Mouse (Mus musculus): ENCODE results near the gene Kmt2b.

Kmt2b gene

DNA sequence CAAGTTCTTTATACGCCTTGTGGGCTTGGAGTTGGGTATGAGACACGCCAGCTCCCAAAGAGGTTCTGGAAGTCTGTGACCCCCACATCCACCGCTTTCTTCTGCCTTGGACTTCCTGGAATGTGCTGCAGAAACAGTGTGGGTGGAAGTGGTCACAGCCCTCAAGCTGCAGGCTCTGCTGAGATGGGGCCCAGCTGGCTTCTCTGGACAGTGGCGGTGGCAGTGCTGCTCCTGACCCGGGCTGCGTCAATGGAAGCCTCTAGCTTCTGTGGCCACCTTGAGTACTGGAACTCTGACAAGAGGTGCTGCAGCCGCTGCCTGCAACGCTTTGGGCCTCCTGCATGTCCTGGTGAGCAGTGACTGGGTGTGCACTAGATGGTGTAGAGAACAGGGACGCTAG, 22.5 kb downstream of the Kmt2b start:
- DNase-seq (ENCODE audit: low spot score) = no peak

DNA sequence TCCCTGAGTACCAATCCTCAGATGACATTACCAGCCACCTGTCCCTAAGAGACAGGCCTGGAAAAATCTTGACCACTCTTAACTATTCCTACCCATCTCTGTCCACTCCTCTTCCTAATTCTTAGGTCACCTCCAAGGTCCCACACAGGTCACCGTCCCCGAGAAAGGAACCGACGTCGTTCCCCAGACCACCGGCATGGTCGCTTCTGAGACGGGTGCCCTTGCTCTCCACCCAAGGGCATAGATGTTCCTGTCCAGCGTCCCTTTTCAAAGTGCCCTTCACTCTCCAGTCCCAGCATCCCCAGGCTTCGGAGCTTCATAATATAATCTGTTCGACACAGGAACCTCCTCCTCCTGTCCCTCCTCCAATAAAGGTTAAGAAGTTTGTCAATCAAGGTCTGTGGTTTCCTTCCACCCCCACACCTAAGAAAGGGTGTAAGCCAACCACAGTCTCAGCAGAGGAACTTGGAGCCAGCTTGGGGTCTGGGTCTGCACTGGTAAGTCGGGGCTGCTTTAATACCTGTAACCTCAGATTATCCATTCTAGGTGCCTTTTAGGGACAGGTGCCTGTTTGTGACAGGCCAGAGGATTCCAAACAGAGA, 23.5 kb downstream of the Kmt2b start, which contains the start of gene Igflr1:
Gene Igflr1, plus strand, starts transcription at position 458 of the 602 bp plus-strand sequence.
- no peak for DNase-seq (ENCODE audit: low spot score)

- no peak for DNase-seq (ENCODE audit: low spot score)
Measured at GRCm38 (mm10) chr7:30563906-30564280, 24.6 kb downstream of the Kmt2b start.

GRCm38 (mm10) chr7:30563117-30563905, 25.2 kb downstream of the Kmt2b start, which contains the start of the genes U2af1l4, Gm49396 and Psenen:
TSS of gene U2af1l4 (plus strand) at chr7:30563301.
TSS of gene Gm49396 (plus strand) at chr7:30563344.
TSS of gene Psenen (minus strand) at chr7:30563627.
- peak; percentile 100 for DNase-seq (ENCODE audit: low spot score)

GRCm38 (mm10) chr7:30562526-30563116, 25.9 kb downstream of the Kmt2b start:
- peak; percentile 62 for DNase-seq (ENCODE audit: low spot score)

- no peak for DNase-seq (ENCODE audit: low spot score)
Measured at GRCm38 (mm10) chr7:30560296-30560695, 28.2 kb downstream of the Kmt2b start.

GRCm38 (mm10) chr7:30559443-30559954, 29.0 kb downstream of the Kmt2b start, which contains the start of gene Lin37:
TSS of gene Lin37 (minus strand) at chr7:30559838.
- peak; percentile 96 for DNase-seq (ENCODE audit: low spot score)

- no peak for DNase-seq (ENCODE audit: low spot score)
Measured at GRCm38 (mm10) chr7:30558656-30559442, 29.7 kb downstream of the Kmt2b start.

DNA sequence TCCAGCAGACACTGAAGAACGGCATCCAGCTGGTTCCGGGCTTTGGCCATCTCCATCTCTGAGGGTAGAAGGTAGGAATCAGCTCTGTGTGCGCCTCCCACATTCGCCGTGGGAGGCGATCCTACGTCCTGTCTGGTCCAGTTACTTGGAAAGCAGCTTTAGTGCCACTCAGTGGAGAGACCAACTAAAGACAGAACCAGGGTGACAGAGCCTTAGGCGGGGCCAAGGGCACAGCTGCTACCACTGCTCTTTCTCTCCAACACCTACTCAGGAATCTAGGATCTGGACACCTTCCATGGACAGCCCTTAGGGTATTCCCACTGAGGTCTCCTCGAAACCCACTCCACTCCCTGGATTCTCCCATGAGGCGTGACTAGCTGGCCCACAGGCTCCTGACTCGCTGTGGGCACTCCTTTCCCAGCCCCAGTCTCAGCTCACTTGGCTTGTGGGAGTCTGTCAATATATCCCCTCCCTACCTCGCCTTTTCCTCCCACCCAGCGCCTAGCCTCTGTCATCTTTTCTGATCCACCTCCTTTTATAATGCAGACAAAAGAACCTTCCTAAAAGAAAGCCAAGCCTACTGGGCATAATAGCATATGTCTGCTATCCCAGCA, 30.5 kb downstream of the Kmt2b start:
- DNase-seq (ENCODE audit: low spot score) = no peak

DNA sequence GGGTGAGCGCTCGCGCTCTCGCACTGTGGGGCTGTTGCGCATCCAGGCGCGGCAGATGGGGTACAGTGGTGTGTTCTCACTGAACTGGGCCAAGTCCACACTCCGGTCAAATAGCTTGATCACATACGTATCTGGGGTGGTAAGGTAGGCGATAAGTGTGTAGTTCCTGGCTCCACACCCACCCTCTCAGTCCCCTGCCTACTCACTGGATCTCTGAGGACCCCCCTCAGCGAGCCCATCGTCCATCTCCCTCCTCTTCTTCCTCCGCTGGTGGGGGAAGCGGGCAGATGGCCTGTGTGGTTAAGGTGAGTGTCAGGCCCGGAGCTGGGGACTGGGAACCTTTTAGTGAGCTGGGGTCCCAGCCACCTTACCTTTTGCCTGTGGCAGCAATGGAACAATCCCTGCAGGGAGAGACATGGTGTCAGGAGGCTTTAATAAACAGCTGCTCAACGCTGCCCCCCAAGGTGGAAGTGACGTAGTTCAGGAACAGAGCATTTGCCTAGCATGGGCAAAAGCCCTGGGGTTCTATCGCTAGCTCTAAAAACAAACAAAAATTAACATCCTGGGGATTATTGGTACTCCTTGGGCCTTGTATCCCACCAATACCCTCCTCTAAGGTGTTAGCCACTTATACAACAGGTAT, 31.5 kb downstream of the Kmt2b start:
- no peak for DNase-seq (ENCODE audit: low spot score)

- DNase-seq (ENCODE audit: low spot score) = no peak
Measured at GRCm38 (mm10) chr7:30553810-30554584, 34.5 kb downstream of the Kmt2b start.

GRCm38 (mm10) chr7:30553021-30553589, 35.4 kb downstream of the Kmt2b start:
- no peak for DNase-seq (ENCODE audit: low spot score)

GRCm38 (mm10) chr7:30552102-30553020, 36.2 kb downstream of the Kmt2b start, which contains the start of the genes Hspb6 and Proser3:
TSS of gene Hspb6 (plus strand) at chr7:30552178.
TSS of gene Proser3 (minus strand) at chr7:30552299.
- peak; percentile 98 for DNase-seq (ENCODE audit: low spot score)

DNA sequence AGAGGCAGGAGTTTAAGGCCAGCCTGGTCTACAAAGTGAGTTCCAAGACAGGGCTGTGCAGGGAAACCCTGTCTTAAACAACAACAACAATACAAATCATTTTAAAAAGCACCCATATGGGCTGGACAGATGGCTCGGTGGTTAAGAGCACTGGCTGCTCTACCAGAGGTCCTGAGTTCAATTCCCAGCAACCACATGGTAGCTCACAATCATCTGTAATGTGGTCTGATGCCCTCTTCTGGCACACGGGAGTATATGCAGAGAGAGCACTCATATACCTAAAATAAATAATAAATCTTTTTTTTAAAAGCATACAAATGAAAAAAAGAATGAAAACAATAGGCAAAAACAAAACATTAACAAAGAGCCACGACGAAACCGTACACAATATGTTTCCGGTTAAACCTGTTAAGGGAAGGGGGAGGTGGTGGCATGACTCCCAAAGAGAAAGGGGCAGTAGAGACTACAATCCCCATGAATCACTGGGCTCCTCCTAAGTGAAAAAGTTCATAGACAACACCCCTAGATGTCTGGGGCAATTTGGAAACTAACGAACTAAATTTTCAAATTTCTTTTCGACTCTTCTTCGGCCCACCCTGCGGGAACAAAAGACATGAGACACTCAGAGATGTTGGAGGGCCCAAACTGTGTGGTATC, 37.0 kb downstream of the Kmt2b start:
- DNase-seq (ENCODE audit: low spot score) = peak; percentile 84

DNA sequence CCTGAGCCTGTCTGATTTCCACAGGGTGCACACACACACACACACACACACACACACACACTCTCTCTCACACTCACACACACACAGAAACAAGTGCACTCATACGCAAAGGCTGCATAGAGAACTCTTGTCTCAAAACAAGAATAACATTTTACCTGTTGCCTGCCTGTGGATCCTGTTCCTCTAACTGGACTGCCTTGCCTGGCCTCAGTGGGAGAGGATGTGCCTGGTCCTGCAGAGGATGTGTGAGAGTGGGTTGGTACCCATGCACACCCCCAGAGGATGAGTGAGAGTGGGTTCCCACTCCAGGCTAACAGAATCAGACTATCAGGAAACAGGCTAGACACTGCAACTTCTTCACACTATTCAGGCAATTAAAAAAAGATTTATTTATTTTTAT, 37.9 kb downstream of the Kmt2b start:
- DNase-seq (ENCODE audit: low spot score) = no peak

DNA sequence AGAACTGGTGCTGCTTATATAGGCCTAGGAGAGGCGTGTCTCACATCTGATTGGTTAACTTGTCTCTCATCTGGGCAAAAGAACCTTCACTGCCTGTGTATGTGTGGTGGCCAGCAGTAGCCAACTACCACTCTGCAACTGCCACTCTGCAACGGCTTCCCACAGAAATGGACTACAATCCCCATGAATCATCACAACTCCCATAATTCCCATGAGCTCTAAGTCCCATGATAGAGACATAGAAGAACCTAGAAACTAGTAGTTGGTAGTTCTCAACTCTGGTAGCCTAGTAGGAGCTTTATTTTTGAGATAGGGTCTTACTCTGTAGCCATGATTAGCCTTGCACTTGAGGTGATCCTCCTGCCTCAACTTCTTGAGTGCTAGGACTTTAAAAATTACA, 38.6 kb downstream of the Kmt2b start:
- DNase-seq (ENCODE audit: low spot score) = no peak

DNA sequence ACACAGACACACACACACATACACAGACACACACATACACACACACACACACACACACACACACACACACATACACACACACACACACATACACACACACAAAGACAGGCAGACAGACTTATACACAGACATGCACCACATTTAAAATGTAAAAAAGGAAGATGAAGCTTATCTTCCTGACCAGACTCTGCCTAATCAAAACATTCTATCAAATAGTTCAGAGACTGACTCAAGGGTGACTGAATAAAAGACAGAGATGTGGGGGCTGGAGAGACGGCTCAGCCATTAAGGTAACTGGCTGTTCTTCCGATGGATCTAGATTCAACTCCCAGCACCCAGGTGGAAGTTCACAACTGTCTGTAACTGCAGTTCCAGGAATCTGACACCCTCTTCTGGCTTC, 44.2 kb downstream of the Kmt2b start:
- no peak for DNase-seq (ENCODE audit: low spot score)

- no peak for DNase-seq (ENCODE audit: low spot score)
Measured at GRCm38 (mm10) chr7:30540572-30540971, 48.0 kb downstream of the Kmt2b start.
